Mouse (Mus musculus) retina, embryonic 14.5 days (tissue): ENCODE measurements at regions not wholly inside any gene's neighbourhood (a gene's known extent, or its start where the extent isn't known, plus 50 kb on each side); places are given as distances from the start of the nearest gene placed in this dataset.

Experiments used
- DNase-seq: peaks from one replicate; pipeline ENCODE4 v3.0.0-alpha.2; 2015; ENCODE audit warnings: low spot score

- DNase-seq: no peak
Measured at GRCm38 (mm10) chr1:83505386-83505785, 97.4 kb upstream of the Sphkap start.

- DNase-seq: no peak
Measured at GRCm38 (mm10) chr1:83496888-83497287, 88.9 kb upstream of the Sphkap start.

- no peak for DNase-seq
Measured at GRCm38 (mm10) chr1:83496380-83496779, 88.4 kb upstream of the Sphkap start.

GRCm38 (mm10) chr1:83495022-83495421 lies 87.0 kb upstream of the Sphkap start:
- no peak for DNase-seq

- no peak for DNase-seq
Measured at GRCm38 (mm10) chr1:83479111-83479510, 71.1 kb upstream of the Sphkap start.
